Mouse (Mus musculus) ES-Bruce4 (cell line): ENCODE measurements around the gene Rabepk.
"Not testable (repeated sequence)": the region's sequence is repeated elsewhere in the genome, so short reads cannot be mapped to it uniquely, and the experiment has no call there.

Source experiments
- EP300 ChIP-seq: IDR thresholded peaks from 2 replicates; pipeline ENCODE4 v1.6.1; 2011; ENCODE audit warnings: low read depth, low read length; ENCODE audit not compliant: insufficient read depth
- POLR2A ChIP-seq: IDR thresholded peaks from one replicate; pipeline ENCODE4 v1.8.1; 2011; ENCODE audit warnings: low read length; ENCODE audit not compliant: insufficient read depth

GRCm38 (mm10) chr2:34792543-34792942 lies 7.2 kb downstream of the Rabepk start:
- TF ChIP-seq POLR2A, EP300: not testable (repeated sequence)
